Mouse (Mus musculus) adrenal gland, adult 18-20 months (tissue): ENCODE measurements around the gene Tbcb. TPM values are rescaled to one million over a fixed set of nuclear protein-coding genes. Genes with fewer than 3 reads are reported as not detected.
A peak's percentile ranks its signal among the peaks of the same experiment; 100 is the strongest.
"Not testable (repeated sequence)": the region's sequence is repeated elsewhere in the genome, so short reads cannot be mapped to it uniquely, and the experiment has no call there.

Source experiments
- DNase-seq, 2 experiments: peaks; one replicate each; pipeline ENCODE4 v3.0.0; 2021 to 2022; ENCODE audit warnings: low spot score in 2 of 2
- long read RNA-seq, 2 experiments: library from polyadenylated mRNA; stranded (forward); transcript quantifications; one replicate each; pipeline ENCODE4 v2.0.0; 2021
- total RNA-seq, 2 experiments: library from RNA; stranded (reverse); gene quantifications; 1 replicate in 1 of 2; 2 replicates in 1 of 2; pipeline ENCODE4 v1.2.3; 2021

Gene Tbcb
- 10 to 100 TPM; 86.2 to 93.6 TPM for total RNA-seq
- long read RNA-seq, experiment 1, transcript Tbcb-201 (6 exons, 1,416 nt), result major isoform, 27 of 28 reads
- long read RNA-seq, experiment 1, partial matches to known transcripts, result 1 of 28 reads
- long read RNA-seq, experiment 1, other reads (novel, unspliced or antisense), result 0 of 28 reads
- long read RNA-seq, experiment 2, transcript Tbcb-201 (6 exons, 1,416 nt), result major isoform, 95 of 101 reads
- long read RNA-seq, experiment 2, partial matches to known transcripts, result 2 of 101 reads
- long read RNA-seq, experiment 2, other reads (novel, unspliced or antisense), result 4 of 101 reads

- DNase-seq, result peak; percentile 97 to 98
Measured at GRCm38 (mm10) chr7:30231669-30232454, at the start of gene Tbcb, which contains the start of gene Polr2i. TSS of gene Tbcb (minus strand) at chr7:30232272. TSS of gene Polr2i (plus strand) at chr7:30231948.

GRCm38 (mm10) chr7:30281522-30281921 lies 49.5 kb upstream of the Tbcb start:
- no peak for DNase-seq

GRCm38 (mm10) chr7:30280670-30281138 lies 48.6 kb upstream of the Tbcb start:
- DNase-seq, result peak; percentile 71 to 72

- peak; percentile 83 to 88 for DNase-seq
Measured at GRCm38 (mm10) chr7:30279951-30280669, 48.0 kb upstream of the Tbcb start, which contains the start of the genes Thap8 and Wdr62. TSS of gene Thap8 (plus strand) at chr7:30280094. TSS of gene Wdr62 (minus strand) at chr7:30280419.

GRCm38 (mm10) chr7:30279536-30279935 lies 47.5 kb upstream of the Tbcb start:
- DNase-seq, result no peak

- no peak for DNase-seq
Measured at GRCm38 (mm10) chr7:30278911-30279310, 46.8 kb upstream of the Tbcb start.

- DNase-seq, result no peak
Measured at GRCm38 (mm10) chr7:30274383-30274782, 42.3 kb upstream of the Tbcb start.

GRCm38 (mm10) chr7:30269641-30270040 lies 37.6 kb upstream of the Tbcb start:
- DNase-seq, result no peak

- DNase-seq, result no peak
Measured at GRCm38 (mm10) chr7:30266780-30267179, 34.7 kb upstream of the Tbcb start.

GRCm38 (mm10) chr7:30265935-30266334 lies 33.9 kb upstream of the Tbcb start:
- DNase-seq, result no peak

- DNase-seq, result no peak
Measured at GRCm38 (mm10) chr7:30265531-30265930, 33.5 kb upstream of the Tbcb start.

GRCm38 (mm10) chr7:30265041-30265440 lies 33.0 kb upstream of the Tbcb start:
- no peak for DNase-seq

- peak in 1 of 2 experiments; percentile 29 for DNase-seq
Measured at GRCm38 (mm10) chr7:30251956-30252954, 20.2 kb upstream of the Tbcb start.

GRCm38 (mm10) chr7:30237374-30237773 lies 5.3 kb upstream of the Tbcb start:
- DNase-seq, result not testable (repeated sequence)

- no peak for DNase-seq
Measured at GRCm38 (mm10) chr7:30235625-30236024, 3.6 kb upstream of the Tbcb start, which contains the start of gene Ovol3. TSS of gene Ovol3 (minus strand) at chr7:30235725.

- DNase-seq, result no peak
Measured at GRCm38 (mm10) chr7:30235091-30235490, 3.0 kb upstream of the Tbcb start.

- DNase-seq, result no peak
Measured at GRCm38 (mm10) chr7:30234276-30234858, 2.3 kb upstream of the Tbcb start.

GRCm38 (mm10) chr7:30233387-30233786 lies 1.3 kb upstream of the Tbcb start:
- DNase-seq, result no peak

- DNase-seq, result peak; percentile 18 to 52
Measured at GRCm38 (mm10) chr7:30232631-30233148, 618 bp upstream of the Tbcb start.
